11 mouse cellular contexts compared by ENCODE assay signal in genomic region chr14:119013549-119013948, GRCm38 (mm10).
DNase-seq lines count a peak whose midpoint lies in the region; ATAC-seq and TF ChIP-seq lines count a peak whose summit lies in the region.
"Had no signal": no experiment of that assay in that cellular context is flagged by ENCODE, and none has a peak within 500 bp of the region (broad histone marks: within the 10 kb centered on the region; RNA-seq: fewer than 3 reads in every experiment).

No protein-coding gene starts in this region.

- no peaks in the 10 kb centered on the region for H3K27me3 ChIP-seq in forebrain, embryonic 15.5 days
- H3K27me3 ChIP-seq in forebrain, embryonic 10.5 days (ENCODE audit: poor library complexity, severe bottlenecking): no peaks in the 10 kb centered on the region
- no peaks in the 10 kb centered on the region for H3K27me3 ChIP-seq in liver, embryonic 11.5 days (replicated peaks; ENCODE audit: control insufficient read depth, insufficient read depth, low read length)
- no peaks in the 10 kb centered on the region for H3K27me3 ChIP-seq in liver, postnatal 0 days (ENCODE audit: insufficient read depth, low read length)
- H3K27me3 ChIP-seq in hindbrain, embryonic 13.5 days: no peaks in the 10 kb centered on the region
- H3K27me3 ChIP-seq in neural tube, embryonic 13.5 days: no peaks in the 10 kb centered on the region
- H3K27me3 ChIP-seq: lung, embryonic 15.5 days had no signal

- no peak for TF ChIP-seq EP300 in liver, postnatal 0 days (IDR thresholded peaks at IDR 0.05; ENCODE audit: low read depth)

- peak overlapping the region; percentile 30 for H3K4me2 ChIP-seq in forebrain, embryonic 15.5 days (replicated peaks)
- no peak overlapping the region for H3K4me2 ChIP-seq in liver, embryonic 11.5 days
- no peak overlapping the region for H3K4me2 ChIP-seq in liver, postnatal 0 days (ENCODE audit: low read depth, low read length)
- H3K4me2 ChIP-seq in hindbrain, embryonic 13.5 days: peak overlapping the region; percentile 48
- H3K4me2 ChIP-seq in neural tube, embryonic 13.5 days: peak overlapping the region; percentile 46
- H3K4me2 ChIP-seq: lung, embryonic 15.5 days had no signal

- TF ChIP-seq CTCF in liver, postnatal 0 days (IDR thresholded peaks at IDR 0.05; ENCODE audit: low read depth): no peak
- TF ChIP-seq CTCF in gastrocnemius, adult 2 months (IDR thresholded peaks at IDR 0.05): no peak

- no peak overlapping the region for H3K27ac ChIP-seq in forebrain, embryonic 15.5 days (replicated peaks)
- no peak overlapping the region for H3K27ac ChIP-seq in forebrain, embryonic 10.5 days
- H3K27ac ChIP-seq in liver, embryonic 11.5 days (ENCODE audit: low read depth, low read length): no peak overlapping the region
- H3K27ac ChIP-seq in liver, postnatal 0 days (ENCODE audit: low read depth): no peak overlapping the region
- no peak overlapping the region; the same call in 1 of the 2 replicates for H3K27ac ChIP-seq in hindbrain, embryonic 13.5 days
- H3K27ac ChIP-seq in neural tube, embryonic 13.5 days (replicated peaks): peak overlapping the region; percentile 92
- no peak overlapping the region for H3K27ac ChIP-seq in gastrocnemius, adult 2 months
- H3K27ac ChIP-seq: heart, adult 2 months; lung, embryonic 15.5 days had no signal

- no peaks in the 10 kb centered on the region for H3K4me1 ChIP-seq in forebrain, embryonic 15.5 days
- peaks cover 4% of the 10 kb centered on the region; the same call in 1 of the 2 replicates for H3K4me1 ChIP-seq in forebrain, embryonic 10.5 days
- H3K4me1 ChIP-seq in liver, embryonic 11.5 days (replicated peaks; ENCODE audit: control insufficient read depth, insufficient read depth, low read length): no peaks in the 10 kb centered on the region
- H3K4me1 ChIP-seq in liver, postnatal 0 days (ENCODE audit: insufficient read depth): no peaks in the 10 kb centered on the region
- H3K4me1 ChIP-seq in hindbrain, embryonic 13.5 days (replicated peaks): peaks cover 9% of the 10 kb centered on the region
- peaks cover 8% of the 10 kb centered on the region for H3K4me1 ChIP-seq in neural tube, embryonic 13.5 days (replicated peaks)
- H3K4me1 ChIP-seq: lung, embryonic 15.5 days had no signal

- intact Hi-C loops in gastrocnemius, adult 2 months (cut with DNase I): no loop called here

- H3K36me3 ChIP-seq in forebrain, embryonic 15.5 days: no peaks in the 10 kb centered on the region
- H3K36me3 ChIP-seq in forebrain, embryonic 10.5 days (replicated peaks): peaks cover 54% of the 10 kb centered on the region
- H3K36me3 ChIP-seq in liver, embryonic 11.5 days (ENCODE audit: control insufficient read depth, insufficient read depth, low read length): peaks cover 10% of the 10 kb centered on the region; the same call in 1 of the 2 replicates
- H3K36me3 ChIP-seq in liver, postnatal 0 days (replicated peaks; ENCODE audit: insufficient read depth, low read length): no peaks in the 10 kb centered on the region
- H3K36me3 ChIP-seq in hindbrain, embryonic 13.5 days: peaks cover 31% of the 10 kb centered on the region
- peaks cover 21% of the 10 kb centered on the region for H3K36me3 ChIP-seq in neural tube, embryonic 13.5 days
- H3K36me3 ChIP-seq: G1E had no signal

- H3K9ac ChIP-seq in forebrain, embryonic 15.5 days (replicated peaks): no peak overlapping the region
- no peak overlapping the region for H3K9ac ChIP-seq in liver, embryonic 11.5 days (ENCODE audit: low read depth, low read length)
- H3K9ac ChIP-seq in liver, postnatal 0 days (replicated peaks): no peak overlapping the region
- no peak overlapping the region for H3K9ac ChIP-seq in hindbrain, embryonic 13.5 days
- no peak overlapping the region for H3K9ac ChIP-seq in neural tube, embryonic 13.5 days
- H3K9ac ChIP-seq: lung, embryonic 15.5 days had no signal

- WGBS in forebrain, embryonic 15.5 days: 62% methylated on average over 12 of the region's 12 CpGs
- 80% methylated on average over 12 of the region's 12 CpGs for WGBS in forebrain, embryonic 10.5 days
- 74% methylated on average over 12 of the region's 12 CpGs for WGBS in liver, embryonic 11.5 days
- WGBS in liver, postnatal 0 days (ENCODE audit: insufficient replicate concordance): 74% methylated on average over 12 of the region's 12 CpGs
- WGBS in hindbrain, embryonic 13.5 days: 44% methylated on average over 12 of the region's 12 CpGs
- WGBS in neural tube, embryonic 13.5 days: 48% methylated on average over 12 of the region's 12 CpGs

- ATAC-seq in forebrain, embryonic 15.5 days (replicated peaks): peak; percentile 30; the same call in 1 of the 2 replicates
- ATAC-seq in liver, embryonic 11.5 days (replicated peaks; ENCODE audit: low FRiP score): peak; percentile 41; the same call in 1 of the 2 replicates
- no peak for ATAC-seq in liver, postnatal 0 days
- peak; percentile 53; the same call in 1 of the 2 replicates for ATAC-seq in hindbrain, embryonic 13.5 days (ENCODE audit: low FRiP score)
- ATAC-seq in neural tube, embryonic 13.5 days (ENCODE audit: low read depth): peak; percentile 71
- no peak for ATAC-seq in megakaryocyte progenitor cell, adult 5-6 weeks (replicated peaks; ENCODE audit: poor library complexity)

- H3K4me3 ChIP-seq in forebrain, embryonic 15.5 days: no peak overlapping the region; the same call in 1 of the 2 replicates
- H3K4me3 ChIP-seq in forebrain, embryonic 10.5 days: no peak overlapping the region
- H3K4me3 ChIP-seq in liver, embryonic 11.5 days (ENCODE audit: low read depth, low read length): no peak overlapping the region
- no peak overlapping the region for H3K4me3 ChIP-seq in liver, postnatal 0 days (ENCODE audit: low read depth, low read length)
- 0 out of 2 replicates have a peak overlapping the region, but pooled peaks have one; percentile 17 for H3K4me3 ChIP-seq in hindbrain, embryonic 13.5 days
- H3K4me3 ChIP-seq in neural tube, embryonic 13.5 days: peak overlapping the region; percentile 13; the same call in 1 of the 2 replicates
- no peak overlapping the region for H3K4me3 ChIP-seq in gastrocnemius, adult 2 months
- H3K4me3 ChIP-seq: heart, adult 2 months; lung, embryonic 15.5 days had no signal

- no peak for DNase-seq in forebrain, embryonic 10.5 days (ENCODE audit: extremely low spot score, low spot score)
- DNase-seq in liver, embryonic 11.5 days (ENCODE audit: low spot score): no peak
- DNase-seq in liver, postnatal 0 days: no peak
- DNase-seq in gastrocnemius, adult 2 months: no peak

- no peaks in the 10 kb centered on the region for H3K9me3 ChIP-seq in forebrain, embryonic 15.5 days
- no peaks in the 10 kb centered on the region for H3K9me3 ChIP-seq in forebrain, embryonic 10.5 days
- no peaks in the 10 kb centered on the region for H3K9me3 ChIP-seq in liver, embryonic 11.5 days (ENCODE audit: control insufficient read depth, low read length)
- no peaks in the 10 kb centered on the region for H3K9me3 ChIP-seq in liver, postnatal 0 days (ENCODE audit: low read length)
- H3K9me3 ChIP-seq in hindbrain, embryonic 13.5 days: no peaks in the 10 kb centered on the region
- H3K9me3 ChIP-seq in neural tube, embryonic 13.5 days: no peaks in the 10 kb centered on the region
- H3K9me3 ChIP-seq: G1E; lung, embryonic 15.5 days had no signal

Comparison
In these comparisons a context has a peak if more than half of its experiments do, and no peak if none do; other contexts are left out.
1. ATAC-seq: peak in forebrain, embryonic 15.5 days (single experiment), liver, embryonic 11.5 days (single experiment), hindbrain, embryonic 13.5 days (single experiment) and neural tube, embryonic 13.5 days (single experiment); none in liver, postnatal 0 days (single experiment) and megakaryocyte progenitor cell, adult 5-6 weeks (single experiment).
2. H3K4me2 ChIP-seq: peak in forebrain, embryonic 15.5 days (single experiment), hindbrain, embryonic 13.5 days (single experiment) and neural tube, embryonic 13.5 days (single experiment); none in liver, embryonic 11.5 days (single experiment) and liver, postnatal 0 days (single experiment).
3. H3K4me3 ChIP-seq: peak in hindbrain, embryonic 13.5 days (single experiment) and neural tube, embryonic 13.5 days (single experiment); none in forebrain, embryonic 15.5 days (single experiment), forebrain, embryonic 10.5 days (single experiment), liver, embryonic 11.5 days (single experiment), liver, postnatal 0 days (single experiment) and gastrocnemius, adult 2 months (single experiment).